Mouse (Mus musculus) lung, postnatal 0 days (tissue): ENCODE data around the gene Slc51b.

Experiments
- CTCF ChIP-seq: IDR thresholded peaks from 2 replicates; pipeline ENCODE4 v1.5.1; 2016; ENCODE audit warnings: antibody characterized with exemption, mild to moderate bottlenecking
- EP300 ChIP-seq: IDR thresholded peaks from 2 replicates; pipeline ENCODE4 v1.6.1; 2016; ENCODE audit warnings: antibody characterized with exemption, mild to moderate bottlenecking, control low read depth

- TF ChIP-seq CTCF (peak; percentile 95), EP300 (no peak)
Measured at GRCm38 (mm10) chr9:65432236-65432635, 9.5 kb upstream of the Slc51b start.
